Mouse (Mus musculus) lung, embryonic 14.5 days (tissue): Measurements from ENCODE around the gene AW209491. TPM values are rescaled to one million over a fixed set of nuclear protein-coding genes. Genes with fewer than 3 reads are reported as not detected.
A peak's percentile ranks its signal among the peaks of the same experiment; 100 is the strongest.

Experiments
- ATAC-seq: fragments of 200-750 bp; cut with Nextera tagmentation; 2 replicates; pipeline ENCODE4 v1.8.0; 2017; ENCODE audit warnings: mild to moderate bottlenecking, moderate TSS enrichment, moderate library complexity; ENCODE audit not compliant: insufficient read depth
- DNase-seq: peaks from one replicate; pipeline ENCODE4 v3.0.0-alpha.2; 2015
- H3K27ac ChIP-seq: fragments of 300-500 bp; sonication (generic); 2 replicates; pipeline ENCODE4 v1.5.1; 2014; ENCODE audit warnings: low read depth, mild to moderate bottlenecking, moderate library complexity
- H3K27me3 ChIP-seq: fragments of 300-500 bp; sonication (generic); 2 replicates; pipeline ENCODE4 v1.6.1; 2014; ENCODE audit warnings: low read length, control low read depth; ENCODE audit not compliant: insufficient read depth
- H3K36me3 ChIP-seq: fragments of 300-500 bp; sonication (generic); 2 replicates; pipeline ENCODE4 v1.6.1; 2014; ENCODE audit warnings: control low read depth; ENCODE audit not compliant: insufficient read depth
- H3K4me1 ChIP-seq: fragments of 300-500 bp; sonication (generic); 2 replicates; pipeline ENCODE4 v1.6.1; 2014; ENCODE audit warnings: antibody characterized with exemption, control low read depth; ENCODE audit not compliant: insufficient read depth
- H3K4me2 ChIP-seq: fragments of 300-500 bp; sonication (generic); 2 replicates; pipeline ENCODE4 v1.6.1; 2014; ENCODE audit warnings: mild to moderate bottlenecking
- H3K4me3 ChIP-seq: fragments of 300-500 bp; sonication (generic); 2 replicates; pipeline ENCODE4 v1.5.1; 2014; ENCODE audit warnings: low read depth, low read length
- H3K9ac ChIP-seq: fragments of 300-500 bp; sonication (generic); 2 replicates; pipeline ENCODE4 v1.6.1; 2014
- H3K9me3 ChIP-seq: fragments of 300-500 bp; sonication (generic); 2 replicates; pipeline ENCODE4 v1.6.1; 2016; ENCODE audit warnings: low read depth, low read length, control low read depth
- CTCF ChIP-seq: IDR thresholded peaks from 2 replicates; pipeline ENCODE4 v1.5.1; 2016; ENCODE audit warnings: antibody characterized with exemption, low read depth
- WGBS: fragments of 180-500 bp; shearing (Covaris S2); extraction: QIAGEN DNeasy Blood & Tissue Kit; methylation state at CpG from one replicate; pipeline ENCODE4 v1.1.7; 2014; 5-methylcytosine and 5-hydroxymethylcytosine counted together
- polyA plus RNA-seq: library from polyadenylated mRNA; unstranded; fragments of >200 nt; fragmentation: Nextera tagmentation; extraction: Ambion mirVana; gene quantifications from 2 replicates; pipeline ENCODE4 v1.2.1, GENCODE M21; 2014

The AW209491 gene
- polyA plus RNA-seq, 1 experiment from 2014 or later: 24.8 TPM

DNA sequence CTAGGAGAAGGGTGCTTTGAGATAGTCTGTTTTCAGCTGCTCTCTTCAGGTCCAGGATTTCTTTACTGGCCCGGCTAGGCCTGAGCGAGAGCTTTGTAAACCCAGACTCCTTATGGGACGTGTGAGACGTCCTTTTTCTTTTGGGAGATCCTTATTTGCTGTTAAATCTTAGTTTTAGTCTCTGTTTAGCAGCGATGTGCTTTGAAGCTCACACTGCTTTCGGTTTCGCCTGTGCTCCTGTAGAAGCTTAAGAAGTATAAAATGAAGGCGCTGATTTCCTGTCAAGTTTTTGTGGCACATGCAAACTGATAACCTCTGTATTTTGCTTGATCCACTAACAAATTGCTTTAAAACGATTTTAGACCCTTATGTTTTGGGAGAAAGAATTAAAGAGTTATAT, 16.4 kb upstream of the AW209491 start:
- Histone ChIP-seq H3K27me3 (no peaks in the 10 kb centered on the region), H3K36me3 (peaks cover 37% of the 10 kb centered on the region), H3K9ac (peak overlapping the region; percentile 93), H3K27ac (peak overlapping the region; percentile 70; the same call in 1 of the 2 replicates), H3K4me1 (0 out of 2 replicates have a peak, but pooled peaks cover 5% of the 10 kb centered on the region), H3K9me3 (no peaks in the 10 kb centered on the region), H3K4me3 (peak overlapping the region; percentile 91), H3K4me2 (peak overlapping the region; percentile 70)
- DNase-seq (no peak), ATAC-seq (no peak)
- WGBS: under 1% methylated on average over 9 of the region's 9 CpGs
- no peak for TF ChIP-seq CTCF

DNA sequence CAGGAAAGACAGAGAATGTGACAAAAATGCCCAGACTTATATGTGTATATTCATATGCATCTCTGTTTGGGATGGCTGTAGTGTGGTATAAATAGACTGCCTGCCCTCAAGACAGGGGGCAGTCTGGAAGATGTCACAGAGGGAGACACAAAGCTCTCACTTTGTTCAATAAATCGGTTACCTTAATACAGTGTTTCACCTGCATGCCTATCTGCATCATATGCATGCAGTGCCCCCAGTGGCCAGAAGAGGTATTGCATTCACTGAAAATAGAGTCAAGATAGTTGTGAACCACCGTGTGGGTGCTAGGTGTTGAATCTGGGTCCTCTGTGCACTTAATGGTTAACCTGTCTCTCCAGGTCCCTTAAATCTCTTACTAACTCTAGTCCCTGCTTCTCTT, 11.2 kb upstream of the AW209491 start:
- ATAC-seq (0 out of 2 replicates have a peak, but pooled peaks have one; percentile 35), DNase-seq (peak; percentile 80)
- Histone ChIP-seq H3K4me3 (no peak overlapping the region), H3K27ac (no peak overlapping the region), H3K4me1 (no peaks in the 10 kb centered on the region), H3K9me3 (no peaks in the 10 kb centered on the region), H3K27me3 (no peaks in the 10 kb centered on the region), H3K4me2 (no peak overlapping the region), H3K36me3 (peaks cover 59% of the 10 kb centered on the region), H3K9ac (no peak overlapping the region)
- 23% methylated on average over 2 of the region's 2 CpGs for WGBS
- TF ChIP-seq CTCF: peak; percentile 93

GRCm38 (mm10) chr13:14639998-14640397, 10.0 kb downstream of the AW209491 start:
- H3K4me2 ChIP-seq: no peak overlapping the region
- WGBS: 38% methylated on average over 1 of the region's 1 CpGs
- H3K9ac ChIP-seq: no peak overlapping the region
- no peaks in the 10 kb centered on the region for H3K27me3 ChIP-seq
- TF ChIP-seq CTCF: no peak
- ATAC-seq: no peak
- no peaks in the 10 kb centered on the region for H3K4me1 ChIP-seq
- no peak overlapping the region for H3K4me3 ChIP-seq
- no peak overlapping the region for H3K27ac ChIP-seq
- no peaks in the 10 kb centered on the region for H3K9me3 ChIP-seq
- peaks cover 22% of the 10 kb centered on the region; the same call in 1 of the 2 replicates for H3K36me3 ChIP-seq
- DNase-seq: no peak

DNA sequence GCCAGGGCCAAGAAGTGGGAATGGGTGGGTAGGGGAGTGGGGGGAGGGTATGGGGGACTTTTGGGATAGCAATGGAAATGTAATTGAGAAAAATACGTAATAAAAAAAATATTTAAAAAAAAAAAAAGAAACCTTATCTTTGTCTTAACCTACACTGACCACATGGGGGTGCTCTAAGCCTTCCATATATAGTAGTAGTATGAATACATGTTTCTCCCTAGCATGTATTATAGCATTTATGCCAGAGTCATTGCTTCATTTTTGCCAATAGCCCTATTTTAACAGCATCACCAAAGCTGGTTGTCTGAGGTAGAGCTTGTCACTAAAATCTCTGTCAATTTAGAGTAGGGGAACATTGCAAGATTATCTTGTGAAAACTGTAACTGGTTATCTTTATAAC, 19.3 kb downstream of the AW209491 start:
- WGBS: 10% methylated on average over 1 of the region's 1 CpGs
- Histone ChIP-seq H3K27me3 (no peaks in the 10 kb centered on the region), H3K27ac (no peak overlapping the region), H3K4me2 (no peak overlapping the region), H3K4me3 (no peak overlapping the region), H3K36me3 (no peaks in the 10 kb centered on the region), H3K9me3 (no peaks in the 10 kb centered on the region; the same call in 1 of the 2 replicates), H3K4me1 (no peaks in the 10 kb centered on the region), H3K9ac (no peak overlapping the region)
- ATAC-seq (no peak), DNase-seq (peak; percentile 79)
- peak; percentile 59 for TF ChIP-seq CTCF

DNA sequence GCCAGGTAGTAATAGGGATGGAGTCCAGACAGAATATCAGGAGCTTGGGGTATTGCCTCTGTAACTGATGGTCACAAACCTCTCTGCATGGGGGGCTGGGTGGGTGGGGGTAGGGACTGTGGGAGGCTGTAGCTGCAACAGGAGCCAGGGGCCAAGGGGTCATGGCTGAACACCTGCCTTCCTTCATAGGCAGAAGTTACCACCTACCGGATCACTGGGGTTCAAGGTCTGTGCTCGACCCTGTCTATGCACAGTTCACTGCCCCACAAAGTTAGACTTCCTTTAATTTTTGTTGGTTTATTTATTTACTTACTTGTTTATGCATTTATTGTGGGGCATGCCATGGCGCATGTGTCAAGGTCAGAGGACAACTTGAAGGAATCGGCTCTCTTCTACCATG, 37.2 kb downstream of the AW209491 start:
- Histone ChIP-seq H3K4me3 (no peak overlapping the region), H3K27ac (no peak overlapping the region), H3K4me1 (no peaks in the 10 kb centered on the region), H3K9ac (no peak overlapping the region), H3K36me3 (no peaks in the 10 kb centered on the region), H3K4me2 (no peak overlapping the region), H3K27me3 (no peaks in the 10 kb centered on the region), H3K9me3 (no peaks in the 10 kb centered on the region)
- no peak for DNase-seq
- TF ChIP-seq CTCF: no peak
- 64% methylated on average over 4 of the region's 4 CpGs for WGBS
- no peak for ATAC-seq

GRCm38 (mm10) chr13:14670342-14670741, 40.4 kb downstream of the AW209491 start:
- H3K4me1 ChIP-seq: no peaks in the 10 kb centered on the region
- no peaks in the 10 kb centered on the region for H3K36me3 ChIP-seq
- no peaks in the 10 kb centered on the region for H3K27me3 ChIP-seq
- H3K27ac ChIP-seq: no peak overlapping the region
- H3K9ac ChIP-seq: no peak overlapping the region
- 18% methylated on average over 2 of the region's 2 CpGs for WGBS
- peak; percentile 80 for TF ChIP-seq CTCF
- DNase-seq: peak; percentile 85
- no peak overlapping the region for H3K4me3 ChIP-seq
- peak; percentile 31; the same call in 1 of the 2 replicates for ATAC-seq
- no peaks in the 10 kb centered on the region for H3K9me3 ChIP-seq
- H3K4me2 ChIP-seq: no peak overlapping the region

Other genes starting within 250 kb of the AW209491 start
- 0.12 and 0.20 TPM in 2 replicates for gene Hecw1, start 106.9 kb upstream of the AW209491 start, polyA plus RNA-seq
- gene Mrpl32, start 17.0 kb upstream of the AW209491 start, polyA plus RNA-seq: 101 and 109 TPM in 2 replicates
- 198 and 212 TPM in 2 replicates for gene Psma2, start 16.9 kb upstream of the AW209491 start, polyA plus RNA-seq